Mouse (Mus musculus): ENCODE data around the gene Npcd. TPM values are rescaled to one million over a fixed set of nuclear protein-coding genes. Genes with fewer than 3 reads are reported as not detected.

Npcd gene
- polyA plus RNA-seq, 1 experiment from 2014 or later = 0.77 TPM

DNA sequence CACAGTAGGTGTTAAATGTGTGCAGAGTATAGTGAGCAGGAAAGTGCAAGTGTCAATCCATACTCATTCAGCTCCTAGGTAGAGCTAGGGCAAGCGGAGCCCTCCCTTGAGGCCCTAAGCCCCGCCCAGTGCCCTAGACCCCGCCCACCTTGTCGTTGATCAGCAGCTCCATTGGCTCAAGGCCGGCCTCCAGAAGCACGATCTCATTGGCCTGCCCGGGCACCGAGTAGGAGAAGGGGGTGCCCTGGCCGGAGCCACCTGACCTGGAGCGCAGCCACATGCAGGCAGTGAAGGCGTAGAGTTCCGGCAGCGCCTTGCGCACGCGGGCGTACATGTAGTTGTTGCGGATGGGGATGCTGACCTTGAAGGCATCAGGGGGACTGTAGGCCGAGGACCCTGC, 41.6 kb downstream of the Npcd start:
- Histone ChIP-seq H3K36me3 (ENCODE audit: control insufficient read depth, insufficient read depth, low read length) (no peaks in the 10 kb centered on the region), H3K4me2 (replicated peaks; ENCODE audit: low read depth, low read length) (no peak overlapping the region), H3K9ac (replicated peaks; ENCODE audit: low read depth, low read length) (no peak overlapping the region), H3K27ac (ENCODE audit: low read length) (no peak overlapping the region), H3K4me3 (ENCODE audit: low read depth, low read length) (no peak overlapping the region), H3K27me3 (ENCODE audit: control insufficient read depth, insufficient read depth, low read length) (no peaks in the 10 kb centered on the region), H3K9me3 (ENCODE audit: control insufficient read depth, low read depth, low read length) (no peaks in the 10 kb centered on the region), H3K4me1 (ENCODE audit: control insufficient read depth, insufficient read depth, low read length) (no peaks in the 10 kb centered on the region)
- no peak for ATAC-seq (ENCODE audit: insufficient number of reproducible peaks, insufficient read depth, low FRiP score, low read depth)
- 19% methylated on average over 19 of the region's 19 CpGs for WGBS

DNA sequence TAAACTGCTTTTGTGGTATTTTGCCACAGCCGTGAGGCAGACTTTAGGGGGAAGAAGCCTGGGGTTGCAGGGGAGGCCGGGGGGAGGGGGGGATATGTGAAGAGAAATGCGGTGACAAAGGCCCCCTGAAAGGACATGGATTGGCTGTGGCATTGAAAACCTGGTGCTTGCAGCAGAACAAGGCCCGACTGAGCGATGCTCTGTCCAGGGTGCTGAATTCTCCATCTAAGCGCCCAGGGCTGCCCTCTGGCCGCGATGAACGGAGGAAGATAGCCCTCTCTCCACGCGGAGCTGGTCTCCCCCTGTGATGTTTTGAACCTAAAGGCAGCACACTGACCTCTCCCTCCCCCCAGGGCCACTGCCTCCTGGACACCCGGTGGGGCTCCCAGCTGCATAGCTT, 42.5 kb downstream of the Npcd start:
- Histone ChIP-seq H3K36me3 (ENCODE audit: control insufficient read depth, insufficient read depth, low read length) (no peaks in the 10 kb centered on the region), H3K9ac (replicated peaks; ENCODE audit: low read depth, low read length) (no peak overlapping the region), H3K9me3 (ENCODE audit: control insufficient read depth, low read depth, low read length) (no peaks in the 10 kb centered on the region), H3K27me3 (ENCODE audit: control insufficient read depth, insufficient read depth, low read length) (no peaks in the 10 kb centered on the region), H3K27ac (ENCODE audit: low read length) (no peak overlapping the region), H3K4me2 (replicated peaks; ENCODE audit: low read depth, low read length) (no peak overlapping the region), H3K4me3 (ENCODE audit: low read depth, low read length) (no peak overlapping the region), H3K4me1 (ENCODE audit: control insufficient read depth, insufficient read depth, low read length) (no peaks in the 10 kb centered on the region)
- WGBS = 3% methylated on average over 12 of the region's 12 CpGs
- no peak for ATAC-seq (ENCODE audit: insufficient number of reproducible peaks, insufficient read depth, low FRiP score, low read depth)

DNA sequence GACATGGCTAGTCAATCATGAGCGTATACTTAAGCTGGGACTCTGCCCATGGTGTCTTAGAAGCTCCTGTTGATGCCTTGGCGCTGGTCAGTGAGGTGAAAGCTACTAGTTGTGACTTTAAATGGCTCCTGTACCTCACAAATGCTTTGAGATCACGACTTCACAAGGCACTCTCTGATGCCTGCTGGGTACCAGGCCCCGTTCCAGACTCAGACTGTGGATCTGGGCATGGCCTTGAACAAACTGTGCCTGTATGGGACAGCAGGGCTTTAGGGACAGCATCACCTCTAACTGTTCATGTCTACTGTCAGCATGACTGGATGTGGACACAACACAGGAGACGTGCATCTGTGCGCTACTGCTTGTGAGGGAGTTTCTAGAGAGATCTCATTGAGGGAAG, 43.1 kb downstream of the Npcd start:
- Histone ChIP-seq H3K9me3 (ENCODE audit: control insufficient read depth, low read depth, low read length) (no peaks in the 10 kb centered on the region), H3K36me3 (ENCODE audit: control insufficient read depth, insufficient read depth, low read length) (no peaks in the 10 kb centered on the region), H3K4me3 (ENCODE audit: low read depth, low read length) (no peak overlapping the region), H3K27me3 (ENCODE audit: control insufficient read depth, insufficient read depth, low read length) (no peaks in the 10 kb centered on the region), H3K9ac (replicated peaks; ENCODE audit: low read depth, low read length) (no peak overlapping the region), H3K27ac (ENCODE audit: low read length) (no peak overlapping the region), H3K4me1 (ENCODE audit: control insufficient read depth, insufficient read depth, low read length) (no peaks in the 10 kb centered on the region), H3K4me2 (replicated peaks; ENCODE audit: low read depth, low read length) (no peak overlapping the region)
- no peak for ATAC-seq (ENCODE audit: insufficient number of reproducible peaks, insufficient read depth, low FRiP score, low read depth)
- 83% methylated on average over 6 of the region's 6 CpGs for WGBS

DNA sequence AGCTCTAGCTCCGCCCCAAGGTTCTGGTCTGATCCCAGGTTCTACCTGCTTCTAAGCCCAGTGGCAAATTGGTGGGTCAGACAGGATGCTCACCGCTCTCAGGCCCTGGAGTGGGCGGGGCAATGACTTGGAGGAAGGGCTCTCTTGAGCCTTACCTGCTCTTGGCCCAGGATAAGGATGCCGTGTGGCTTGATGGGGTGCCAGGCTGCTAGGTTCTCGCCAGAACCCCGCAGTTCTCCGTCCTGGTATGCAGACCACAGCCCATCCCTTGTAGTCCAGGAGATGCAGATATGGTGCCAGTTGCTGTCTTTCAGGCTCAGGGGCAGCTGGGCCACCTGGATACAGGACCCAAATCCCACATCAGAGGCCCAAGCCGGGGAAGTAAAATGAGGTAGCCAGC, 43.9 kb downstream of the Npcd start:
- Histone ChIP-seq H3K4me1 (ENCODE audit: control insufficient read depth, insufficient read depth, low read length) (no peaks in the 10 kb centered on the region), H3K4me3 (ENCODE audit: low read depth, low read length) (no peak overlapping the region), H3K9ac (replicated peaks; ENCODE audit: low read depth, low read length) (no peak overlapping the region), H3K9me3 (ENCODE audit: control insufficient read depth, low read depth, low read length) (no peaks in the 10 kb centered on the region), H3K4me2 (replicated peaks; ENCODE audit: low read depth, low read length) (no peak overlapping the region), H3K27me3 (ENCODE audit: control insufficient read depth, insufficient read depth, low read length) (no peaks in the 10 kb centered on the region), H3K36me3 (ENCODE audit: control insufficient read depth, insufficient read depth, low read length) (no peaks in the 10 kb centered on the region), H3K27ac (ENCODE audit: low read length) (no peak overlapping the region)
- no peak for ATAC-seq (ENCODE audit: insufficient number of reproducible peaks, insufficient read depth, low FRiP score, low read depth)
- 43% methylated on average over 8 of the region's 8 CpGs for WGBS

DNA sequence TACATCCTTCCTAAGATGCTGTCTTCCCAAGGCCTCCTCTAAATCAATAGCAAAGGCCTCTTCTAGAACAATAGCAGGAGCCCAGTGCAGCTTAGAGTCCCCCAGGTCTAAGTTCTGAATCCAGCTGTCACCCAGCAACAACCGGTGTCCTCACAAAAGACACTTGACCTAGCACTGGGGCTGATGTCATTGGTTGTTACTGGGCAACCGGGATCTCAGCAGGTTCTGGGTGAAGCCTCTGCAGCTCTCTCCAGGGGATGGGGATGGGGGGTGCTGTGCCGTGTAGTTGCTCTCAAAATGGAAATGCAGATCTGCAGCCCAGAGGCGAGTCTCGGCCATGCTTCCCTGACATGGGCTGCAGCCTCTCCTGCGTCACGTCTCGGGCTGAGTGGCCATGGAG, 46.2 kb downstream of the Npcd start:
- Histone ChIP-seq H3K27ac (ENCODE audit: low read length) (no peak overlapping the region), H3K4me2 (replicated peaks; ENCODE audit: low read depth, low read length) (no peak overlapping the region), H3K36me3 (ENCODE audit: control insufficient read depth, insufficient read depth, low read length) (no peaks in the 10 kb centered on the region), H3K4me1 (ENCODE audit: control insufficient read depth, insufficient read depth, low read length) (no peaks in the 10 kb centered on the region), H3K9ac (replicated peaks; ENCODE audit: low read depth, low read length) (no peak overlapping the region), H3K9me3 (ENCODE audit: control insufficient read depth, low read depth, low read length) (no peaks in the 10 kb centered on the region), H3K27me3 (ENCODE audit: control insufficient read depth, insufficient read depth, low read length) (no peaks in the 10 kb centered on the region), H3K4me3 (ENCODE audit: low read depth, low read length) (no peak overlapping the region)
- ATAC-seq (ENCODE audit: insufficient number of reproducible peaks, insufficient read depth, low FRiP score, low read depth) = no peak
- WGBS = 59% methylated on average over 8 of the region's 8 CpGs

DNA sequence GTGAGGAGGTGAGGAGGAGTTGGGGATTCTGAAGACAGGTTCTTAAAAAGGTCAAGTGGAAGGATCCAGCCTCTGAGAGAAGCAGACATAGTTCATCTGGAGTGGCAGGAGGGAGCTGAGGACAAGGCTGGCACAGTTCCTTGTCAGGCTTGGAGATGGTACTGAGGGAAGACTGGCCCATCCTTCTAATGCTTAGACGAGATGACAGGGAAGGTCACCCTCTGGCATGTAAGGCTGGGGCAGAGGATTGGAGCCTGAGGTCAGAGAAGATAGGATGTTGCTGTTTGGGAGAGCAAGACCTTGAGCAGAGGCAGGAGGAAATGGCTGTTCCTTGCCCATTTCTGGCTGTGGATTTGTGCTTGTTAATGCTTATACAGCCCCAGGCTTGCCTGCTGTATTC, 49.0 kb downstream of the Npcd start:
- H3K4me3 ChIP-seq (ENCODE audit: low read depth, low read length) = no peak overlapping the region

DNA sequence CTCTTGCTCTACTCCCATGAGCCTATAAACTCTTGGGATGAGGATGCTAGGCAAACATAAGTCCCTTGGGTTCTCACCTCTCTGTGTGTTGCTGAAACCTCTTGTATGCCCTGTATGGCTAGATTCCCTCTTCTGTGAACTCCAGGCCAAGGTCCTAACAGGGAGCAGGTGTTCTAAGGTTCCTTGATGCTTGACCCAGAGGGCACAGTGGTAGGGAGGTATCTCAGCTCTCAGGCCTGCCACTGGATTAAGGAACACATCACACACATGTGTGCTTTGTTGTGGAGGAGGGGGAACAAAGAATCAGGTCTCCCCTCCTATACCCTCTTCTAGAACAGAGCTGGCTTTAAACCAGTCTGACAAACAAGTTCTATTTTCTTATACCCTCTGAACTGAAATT, 56.3 kb downstream of the Npcd start, which contains the start of gene Dnal4:
Dnal4 (minus strand) TSS at position 101 of the 400 bp plus-strand sequence.
- Histone ChIP-seq H3K27me3 (ENCODE audit: control insufficient read depth, insufficient read depth, low read length) (no peaks in the 10 kb centered on the region), H3K4me3 (ENCODE audit: low read depth, low read length) (no peak within 1 kb of the TSS), H3K4me1 (ENCODE audit: control insufficient read depth, insufficient read depth, low read length) (peaks cover 15% of the 10 kb centered on the region; the same call in 1 of the 2 replicates), H3K9ac (replicated peaks; ENCODE audit: low read depth, low read length) (no peak within 1 kb of the TSS), H3K27ac (ENCODE audit: low read length) (no peak within 1 kb of the TSS), H3K4me2 (replicated peaks; ENCODE audit: low read depth, low read length) (no peak within 1 kb of the TSS), H3K9me3 (ENCODE audit: control insufficient read depth, low read depth, low read length) (no peaks in the 10 kb centered on the region), H3K36me3 (ENCODE audit: control insufficient read depth, insufficient read depth, low read length) (no peaks in the 10 kb centered on the region)
- no peak for ATAC-seq (ENCODE audit: insufficient number of reproducible peaks, insufficient read depth, low FRiP score, low read depth)

More for the DNA sequence above, 49.0 kb downstream of the Npcd start:
- Histone ChIP-seq H3K9ac (replicated peaks; ENCODE audit: low read depth, low read length) (no peak overlapping the region), H3K27ac (ENCODE audit: low read length) (no peak overlapping the region), H3K4me2 (replicated peaks; ENCODE audit: low read depth, low read length) (no peak overlapping the region), H3K9me3 (ENCODE audit: control insufficient read depth, low read depth, low read length) (no peaks in the 10 kb centered on the region), H3K27me3 (ENCODE audit: control insufficient read depth, insufficient read depth, low read length) (no peaks in the 10 kb centered on the region), H3K36me3 (ENCODE audit: control insufficient read depth, insufficient read depth, low read length) (no peaks in the 10 kb centered on the region), H3K4me1 (ENCODE audit: control insufficient read depth, insufficient read depth, low read length) (no peaks in the 10 kb centered on the region)
- no peak for ATAC-seq (ENCODE audit: insufficient number of reproducible peaks, insufficient read depth, low FRiP score, low read depth)
- WGBS = 45% methylated on average over 1 of the region's 1 CpGs

DNA sequence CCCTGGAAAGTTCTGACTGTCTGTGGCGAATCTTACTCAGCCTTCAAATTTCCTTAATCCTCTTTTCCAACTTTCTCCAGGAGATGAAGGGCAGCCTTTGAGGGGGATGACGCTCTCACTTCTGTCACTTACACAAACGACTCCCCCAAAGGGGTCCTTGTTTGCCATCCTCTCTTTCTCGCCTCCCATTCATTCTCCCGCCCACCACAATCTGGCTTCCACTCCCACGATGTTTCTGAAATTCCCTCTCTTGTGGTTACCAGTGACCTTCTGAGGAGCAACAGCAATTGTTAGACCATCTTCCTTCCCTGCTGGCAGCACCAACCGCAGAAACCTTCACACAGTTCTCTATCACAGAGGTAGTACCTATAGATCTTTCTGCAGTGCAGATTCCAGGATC, 58.4 kb downstream of the Npcd start:
- H3K9me3 ChIP-seq (ENCODE audit: control insufficient read depth, low read depth, low read length) = no peaks in the 10 kb centered on the region
- H3K27me3 ChIP-seq (ENCODE audit: control insufficient read depth, insufficient read depth, low read length) = no peaks in the 10 kb centered on the region
- no peak overlapping the region for H3K27ac ChIP-seq (ENCODE audit: low read length)
- peaks cover 15% of the 10 kb centered on the region; the same call in 1 of the 2 replicates for H3K4me1 ChIP-seq (ENCODE audit: control insufficient read depth, insufficient read depth, low read length)
- no peak for ATAC-seq (ENCODE audit: insufficient number of reproducible peaks, insufficient read depth, low FRiP score, low read depth)
- H3K4me3 ChIP-seq (ENCODE audit: low read depth, low read length) = no peak overlapping the region
- no peaks in the 10 kb centered on the region for H3K36me3 ChIP-seq (ENCODE audit: control insufficient read depth, insufficient read depth, low read length)
- 56% methylated on average over 7 of the region's 7 CpGs for WGBS
- no peak overlapping the region for H3K4me2 ChIP-seq (replicated peaks; ENCODE audit: low read depth, low read length)
- no peak overlapping the region for H3K9ac ChIP-seq (replicated peaks; ENCODE audit: low read depth, low read length)
